Mouse (Mus musculus): Measurements from ENCODE around the gene Svep1.

DNA sequence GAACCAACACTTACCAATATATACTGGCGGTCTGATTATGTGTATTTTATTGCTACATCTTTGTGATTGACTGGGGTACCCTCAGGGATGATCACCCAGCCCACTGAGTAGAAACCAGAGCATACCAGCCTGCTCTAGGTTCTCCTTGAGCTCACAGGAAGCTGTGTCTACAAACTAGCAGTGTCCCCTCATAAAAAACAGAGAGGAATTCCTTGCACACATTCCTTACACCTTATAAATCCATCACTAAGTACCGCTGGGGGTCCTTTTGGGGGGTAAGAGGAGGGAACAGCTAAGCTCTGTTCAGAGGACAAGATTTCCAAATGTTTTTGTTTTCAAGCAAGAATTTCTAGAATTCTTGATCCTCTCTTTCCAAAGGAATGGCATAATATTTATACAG lies 36.7 kb downstream of the Svep1 start:
- TF ChIP-seq CTCF (IDR thresholded peaks at IDR 0.05; ENCODE audit: control insufficient read depth, insufficient read depth, insufficient replicate concordance, low read depth, low read length) = no peak
- TF ChIP-seq POLR2A (IDR thresholded peaks at IDR 0.05; ENCODE audit: control insufficient read depth, low read depth, low read length) = no peak

All from testis, adult 2 months (tissue).